Mouse (Mus musculus) spleen, adult 12 weeks (tissue): ENCODE measurements around the gene Ap1m1.
A peak's percentile ranks its signal among the peaks of the same experiment; 100 is the strongest.

Source experiments
- DNase-seq: peaks from one replicate; pipeline ENCODE4 v3.0.0; 2022; ENCODE audit warnings: low spot score

Ap1m1 gene

GRCm38 (mm10) chr8:72239499-72240402 is at the start of gene Ap1m1:
TSS of gene Ap1m1 (plus strand) at chr8:72240018.
- DNase-seq: peak; percentile 94

GRCm38 (mm10) chr8:72190215-72190539 is 49.6 kb upstream of the Ap1m1 start:
- DNase-seq: no peak

- no peak for DNase-seq
Observed at GRCm38 (mm10) chr8:72192065-72192464, 47.8 kb upstream of the Ap1m1 start.

- DNase-seq: no peak
Observed at GRCm38 (mm10) chr8:72197997-72198396, 41.8 kb upstream of the Ap1m1 start.

- DNase-seq: no peak
Observed at GRCm38 (mm10) chr8:72208582-72208981, 31.2 kb upstream of the Ap1m1 start.

GRCm38 (mm10) chr8:72210222-72210621 is 29.6 kb upstream of the Ap1m1 start:
- no peak for DNase-seq

- no peak for DNase-seq
Observed at GRCm38 (mm10) chr8:72210710-72211109, 29.1 kb upstream of the Ap1m1 start.

- no peak for DNase-seq
Observed at GRCm38 (mm10) chr8:72211846-72212245, 28.0 kb upstream of the Ap1m1 start.

- DNase-seq: no peak
Observed at GRCm38 (mm10) chr8:72212751-72213150, 27.1 kb upstream of the Ap1m1 start, which contains the start of gene Cib3. TSS of gene Cib3 (minus strand) at chr8:72212837.

- no peak for DNase-seq
Observed at GRCm38 (mm10) chr8:72213536-72213935, 26.3 kb upstream of the Ap1m1 start, which contains the start of gene Gm11034. TSS of gene Gm11034 (minus strand) at chr8:72213636.

- peak; percentile 30 for DNase-seq
Observed at GRCm38 (mm10) chr8:72215060-72215459, 24.8 kb upstream of the Ap1m1 start.

GRCm38 (mm10) chr8:72215871-72216270 is 23.9 kb upstream of the Ap1m1 start:
- no peak for DNase-seq

GRCm38 (mm10) chr8:72218781-72219540 is 20.9 kb upstream of the Ap1m1 start:
- DNase-seq: no peak

GRCm38 (mm10) chr8:72219541-72220363 is 20.1 kb upstream of the Ap1m1 start, which contains the start of gene Fam32a:
TSS of gene Fam32a (plus strand) at chr8:72219730.
- DNase-seq: peak; percentile 86

GRCm38 (mm10) chr8:72220758-72221157 is 19.1 kb upstream of the Ap1m1 start:
- DNase-seq: no peak

GRCm38 (mm10) chr8:72222656-72223055 is 17.2 kb upstream of the Ap1m1 start:
- DNase-seq: no peak

- no peak for DNase-seq
Observed at GRCm38 (mm10) chr8:72240403-72240763, 565 bp downstream of the Ap1m1 start.

- DNase-seq: no peak
Observed at GRCm38 (mm10) chr8:72240951-72241350, 1.1 kb downstream of the Ap1m1 start.

GRCm38 (mm10) chr8:72242226-72242625 is 2.4 kb downstream of the Ap1m1 start:
- no peak for DNase-seq

- DNase-seq: no peak
Observed at GRCm38 (mm10) chr8:72244610-72245009, 4.8 kb downstream of the Ap1m1 start.

GRCm38 (mm10) chr8:72257171-72257901 is 17.5 kb downstream of the Ap1m1 start:
- DNase-seq: no peak

GRCm38 (mm10) chr8:72257902-72258238 is 18.1 kb downstream of the Ap1m1 start:
- DNase-seq: no peak
